Mouse (Mus musculus) heart, adult 2 months (tissue): Measurements from ENCODE around the gene Kbtbd13. TPM values are rescaled to one million over a fixed set of nuclear protein-coding genes. Genes with fewer than 3 reads are reported as not detected.

Source experiments
- DNase-seq, 2 experiments: peaks; one replicate each; pipeline ENCODE4 v3.0.0; 2021
- H3K27ac ChIP-seq: fragments of 200-600 bp; 2 replicates; pipeline ENCODE4 v1.8.1; 2022
- H3K27me3 ChIP-seq: fragments of 200-500 bp; 2 replicates; pipeline ENCODE4 v1.6.1; 2012; ENCODE audit warnings: mild to moderate bottlenecking, low read length, inconsistent platforms, mixed read lengths; ENCODE audit not compliant: control insufficient read depth, insufficient read depth
- H3K36me3 ChIP-seq: fragments of 200-500 bp; 2 replicates; pipeline ENCODE4 v1.6.1; 2012; ENCODE audit warnings: low read length, inconsistent platforms; ENCODE audit not compliant: control insufficient read depth, insufficient read depth
- H3K4me1 ChIP-seq: fragments of 200-500 bp; 2 replicates; pipeline ENCODE4 v1.6.1; 2011; ENCODE audit warnings: low read length; ENCODE audit not compliant: control insufficient read depth, insufficient read depth
- H3K4me3 ChIP-seq: fragments of 200-600 bp; 2 replicates; pipeline ENCODE4 v1.8.1; 2022
- H3K79me2 ChIP-seq: fragments of 200-500 bp; replicated peaks from 2 replicates; pipeline ENCODE4 v1.6.1; 2012; ENCODE audit warnings: mild to moderate bottlenecking, inconsistent platforms, low read length, moderate library complexity, mixed read lengths; ENCODE audit not compliant: control insufficient read depth, insufficient read depth
- H3K9ac ChIP-seq: fragments of 200-500 bp; 2 replicates; pipeline ENCODE4 v1.6.1; 2012; ENCODE audit warnings: low read depth, mild to moderate bottlenecking, control low read depth, inconsistent platforms, low read length, mixed read lengths
- CTCF ChIP-seq: fragments of 200-600 bp; IDR thresholded peaks from 2 replicates; pipeline ENCODE4 v1.8.1; 2022; ENCODE audit warnings: antibody characterized with exemption, mild to moderate bottlenecking, moderate library complexity
- EP300 ChIP-seq: fragments of 200-500 bp; IDR thresholded peaks from 2 replicates; pipeline ENCODE4 v1.6.1; 2011; ENCODE audit warnings: low read depth, low read length, control low read depth; ENCODE audit not compliant: insufficient read depth
- POLR2A ChIP-seq: fragments of 200-500 bp; IDR thresholded peaks from 2 replicates; pipeline ENCODE4 v1.6.1; 2011; ENCODE audit warnings: mild to moderate bottlenecking, low read depth, low read length, control low read depth; ENCODE audit not compliant: insufficient read depth
- WGBS: fragments of 180-500 bp; shearing (Covaris S2); methylation state at CpG from one replicate; pipeline ENCODE4 v1.1.7; 2018; 5-methylcytosine and 5-hydroxymethylcytosine counted together
- intact Hi-C: fragments of 180-260 bp; cut with DNase I; formaldehyde crosslinking; loops from one replicate; pipeline ENCODE4 v1.15.1; 2025
- polyA plus RNA-seq: library from polyadenylated mRNA; depleted of rRNA; stranded (reverse); fragments of >200 nt; gene quantifications from 2 replicates; pipeline ENCODE4 v1.2.3, GENCODE M21; 2012
- total RNA-seq, 2 experiments: library from RNA; stranded (reverse); gene quantifications; 2 replicates each; pipeline ENCODE4 v1.2.3; 2021

Kbtbd13 gene
- total and polyA plus RNA-seq, 3 experiments: 2.1 to 2.6 (median 2.4) TPM

DNA sequence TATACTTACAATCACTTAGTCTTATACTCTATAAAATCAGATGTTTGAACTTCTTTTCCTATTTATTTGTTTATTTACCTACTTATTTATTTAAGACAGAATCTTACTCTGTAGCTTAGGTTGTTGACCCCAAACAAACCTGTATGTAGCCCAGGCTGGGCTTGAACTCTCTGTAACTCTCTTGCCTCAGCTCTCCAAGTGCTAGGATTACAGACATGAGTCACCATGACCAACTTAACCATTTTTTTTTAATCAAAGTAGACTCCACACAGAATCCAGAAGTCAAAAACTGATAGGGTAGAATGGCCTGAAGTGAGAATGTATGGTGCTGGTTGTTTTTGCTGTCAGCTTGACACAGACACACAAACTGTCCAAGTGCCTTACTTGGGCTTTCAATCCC, 38.9 kb upstream of the Kbtbd13 start:
- DNase-seq: no peak
- Histone ChIP-seq H3K9ac (no peak overlapping the region), H3K36me3 (no peaks in the 10 kb centered on the region), H3K27ac (no peak overlapping the region), H3K4me3 (no peak overlapping the region), H3K4me1 (peaks cover 2% of the 10 kb centered on the region), H3K27me3 (no peaks in the 10 kb centered on the region), H3K79me2 (no peaks in the 10 kb centered on the region)
- intact Hi-C loops: loop anchor here (5.0 kb wide), 1 partner anchor 208 kb away; no protein-coding TSS in a partner anchor
- TF ChIP-seq POLR2A: no peak
- TF ChIP-seq CTCF: no peak
- no peak for TF ChIP-seq EP300

DNA sequence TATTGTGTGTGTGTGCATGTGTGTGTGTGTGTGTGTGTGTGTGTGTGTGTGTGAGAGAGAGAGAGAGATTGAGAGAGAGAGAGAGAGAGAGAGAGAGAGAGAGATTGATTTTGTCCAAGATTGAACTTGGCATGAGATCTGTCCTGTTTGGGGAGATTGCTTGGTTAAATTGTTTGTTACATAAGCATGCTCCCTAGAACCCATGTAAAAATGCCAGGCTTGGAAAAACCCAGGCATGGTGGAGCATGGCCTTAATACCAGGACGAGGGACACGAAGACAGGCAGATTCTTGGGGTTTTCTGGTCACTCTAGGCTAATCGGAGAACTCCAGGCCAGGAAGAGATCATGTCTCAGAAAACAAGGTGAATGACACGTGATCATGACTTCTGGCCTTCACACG, 36.6 kb upstream of the Kbtbd13 start:
- intact Hi-C loops: no loop called here
- Histone ChIP-seq H3K79me2 (no peaks in the 10 kb centered on the region), H3K36me3 (no peaks in the 10 kb centered on the region), H3K4me3 (no peak overlapping the region), H3K27me3 (no peaks in the 10 kb centered on the region), H3K9ac (no peak overlapping the region), H3K4me1 (no peaks in the 10 kb centered on the region), H3K27ac (no peak overlapping the region)
- DNase-seq: no peak
- 87% methylated on average over 5 of the region's 5 CpGs for WGBS
- no peak for TF ChIP-seq POLR2A
- no peak for TF ChIP-seq EP300
- no peak for TF ChIP-seq CTCF

DNA sequence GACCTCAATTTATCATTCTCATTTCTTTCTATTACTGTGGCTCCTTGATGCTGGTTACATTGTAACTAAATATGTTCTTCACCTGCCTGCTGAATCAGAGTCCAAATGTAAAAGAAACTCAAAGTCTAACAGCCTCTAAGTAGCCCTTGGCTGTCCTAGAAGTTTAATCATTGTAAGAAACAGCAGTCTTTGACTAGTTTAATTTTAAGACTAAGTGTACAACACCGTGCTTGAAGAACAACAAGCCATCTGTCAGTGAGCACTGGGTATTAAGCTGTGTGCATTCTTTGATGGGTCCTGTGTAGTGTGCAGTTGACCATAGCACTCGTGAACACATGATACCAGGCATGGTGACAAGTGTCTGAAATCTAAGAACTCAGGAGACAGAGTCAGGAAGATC, 36.1 kb upstream of the Kbtbd13 start:
- WGBS: 72% methylated on average over 2 of the region's 2 CpGs
- Histone ChIP-seq H3K79me2 (no peaks in the 10 kb centered on the region), H3K4me3 (no peak overlapping the region)

DNA sequence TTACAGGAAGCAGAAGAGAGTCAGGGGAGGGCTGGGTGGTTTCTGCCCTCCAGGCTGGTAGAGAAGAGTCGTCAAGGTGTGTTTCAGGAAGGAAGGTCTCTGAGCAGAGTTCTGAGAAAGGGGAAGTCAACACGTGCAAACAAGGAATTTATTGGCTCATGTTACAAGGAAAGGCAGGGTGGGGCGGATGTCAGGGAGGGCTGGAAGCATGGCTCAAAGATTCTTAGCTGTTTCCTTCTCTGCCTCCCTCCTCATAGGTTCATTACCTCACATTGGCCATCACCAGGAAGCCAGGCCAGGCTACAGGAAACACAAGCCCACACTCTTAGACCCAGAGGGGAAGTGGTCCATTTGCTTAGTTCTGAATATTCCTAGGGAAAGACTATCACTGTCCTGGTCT, 32.9 kb upstream of the Kbtbd13 start:
- TF ChIP-seq POLR2A: no peak
- no peak for TF ChIP-seq CTCF
- no peak for TF ChIP-seq EP300
- H3K36me3 ChIP-seq: no peaks in the 10 kb centered on the region
- H3K27me3 ChIP-seq: no peaks in the 10 kb centered on the region
- H3K79me2 ChIP-seq: no peaks in the 10 kb centered on the region
- 32% methylated on average over 3 of the region's 3 CpGs for WGBS
- no peak overlapping the region for H3K4me3 ChIP-seq
- intact Hi-C loops: no loop called here
- H3K4me1 ChIP-seq: no peaks in the 10 kb centered on the region
- no peak overlapping the region for H3K9ac ChIP-seq
- DNase-seq: no peak
- H3K27ac ChIP-seq: no peak overlapping the region

More for the DNA sequence above, 36.1 kb upstream of the Kbtbd13 start:
- Histone ChIP-seq H3K36me3 (no peaks in the 10 kb centered on the region), H3K27ac (no peak overlapping the region), H3K9ac (no peak overlapping the region), H3K4me1 (no peaks in the 10 kb centered on the region), H3K27me3 (no peaks in the 10 kb centered on the region)
- no peak for TF ChIP-seq POLR2A
- no peak for DNase-seq
- intact Hi-C loops: no loop called here

DNA sequence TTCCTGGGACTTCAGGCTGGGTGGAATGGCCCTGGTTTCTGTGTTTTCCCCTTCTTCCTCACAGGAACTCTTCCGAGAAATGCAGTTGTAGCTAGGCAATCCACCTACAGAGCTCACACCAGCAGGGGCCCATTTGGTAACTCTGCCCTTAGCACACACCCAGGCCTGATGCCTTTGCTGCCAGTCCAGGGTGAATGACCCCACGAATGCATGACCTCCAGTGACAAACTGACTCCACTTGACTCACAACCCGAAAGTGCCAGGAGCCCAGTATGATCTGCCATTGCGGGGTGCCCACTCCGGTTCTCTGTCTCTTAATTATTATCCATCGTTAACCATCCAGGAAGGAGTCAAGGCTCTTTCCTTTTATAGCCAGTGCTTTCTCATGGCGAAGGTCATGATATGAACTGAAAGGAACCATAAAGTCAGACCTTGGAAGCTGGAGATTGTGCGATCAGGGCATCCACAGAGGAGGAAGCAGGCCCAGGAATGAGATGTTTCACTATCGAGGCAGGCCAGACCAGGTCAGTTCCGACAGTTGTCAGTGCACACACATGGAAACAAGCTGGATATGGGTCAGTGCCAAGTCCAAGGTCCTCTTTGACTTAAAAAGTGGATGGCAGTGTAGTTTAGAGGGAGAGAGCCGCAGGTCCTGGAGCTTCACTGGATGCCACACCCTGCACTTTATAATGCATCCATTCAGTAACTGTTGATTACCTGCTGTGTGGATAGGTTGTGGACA, 31.5 kb upstream of the Kbtbd13 start, which contains the start of gene Slc51b:
Gene Slc51b (minus strand): TSS at position 196 of the 742 bp plus-strand sequence.
- 79% methylated on average over 11 of the region's 11 CpGs for WGBS
- TF ChIP-seq EP300: no peak
- no peak for TF ChIP-seq CTCF
- TF ChIP-seq POLR2A: no peak

DNA sequence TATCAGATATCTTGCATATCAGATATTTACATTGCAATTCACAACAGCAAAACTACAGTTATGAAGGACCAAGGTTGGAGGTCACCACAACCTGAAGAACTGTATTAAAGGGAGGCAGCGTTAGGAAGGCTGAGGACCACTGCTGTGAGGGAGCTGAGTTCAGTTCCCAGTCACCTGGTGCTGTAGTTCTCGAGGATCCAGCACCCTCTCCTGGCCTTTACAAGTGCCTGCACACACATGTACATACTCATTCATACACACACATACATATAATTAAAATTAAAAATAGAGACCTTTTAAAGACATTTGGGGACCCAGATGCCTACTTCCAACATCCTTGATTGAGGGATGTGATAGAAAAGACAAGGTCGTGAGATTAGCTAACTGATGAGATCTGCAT, 28.2 kb upstream of the Kbtbd13 start:
- Histone ChIP-seq H3K27me3 (no peaks in the 10 kb centered on the region), H3K9ac (no peak overlapping the region), H3K36me3 (no peaks in the 10 kb centered on the region), H3K4me1 (no peaks in the 10 kb centered on the region), H3K27ac (no peak overlapping the region), H3K4me3 (no peak overlapping the region), H3K79me2 (no peaks in the 10 kb centered on the region)
- WGBS: 68% methylated on average over 3 of the region's 3 CpGs
- TF ChIP-seq CTCF (peak; percentile 29), EP300 (no peak)
- no peak for DNase-seq
- intact Hi-C loops: no loop called here

More for the DNA sequence above, 31.5 kb upstream of the Kbtbd13 start, which contains the start of gene Slc51b:
- Histone ChIP-seq H3K4me1 (no peaks in the 10 kb centered on the region), H3K9ac (no peak within 1 kb of the TSS), H3K27me3 (no peaks in the 10 kb centered on the region), H3K4me3 (no peak within 1 kb of the TSS), H3K36me3 (no peaks in the 10 kb centered on the region), H3K79me2 (no peaks in the 10 kb centered on the region), H3K27ac (no peak within 1 kb of the TSS)
- intact Hi-C loops: no loop called here
- no peak for DNase-seq

DNA sequence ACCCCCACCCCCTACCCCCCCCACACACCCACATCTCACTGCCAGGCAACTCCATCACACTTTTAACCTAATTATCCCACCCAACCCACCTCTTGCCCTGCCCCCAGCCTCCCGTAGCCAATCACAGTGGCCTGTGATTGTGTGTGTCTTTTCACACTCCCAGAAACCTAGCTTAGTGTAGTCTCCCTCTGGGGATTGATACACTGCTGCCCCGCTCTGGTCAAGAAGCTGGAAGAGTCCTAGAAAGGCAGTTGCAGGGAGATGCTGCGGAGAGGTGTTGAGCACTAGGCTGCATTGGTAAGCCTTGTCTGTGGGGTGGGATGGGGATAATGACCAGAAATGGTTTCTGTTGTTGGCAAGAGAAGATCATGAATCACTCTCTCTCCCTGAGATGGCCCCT, 26.3 kb upstream of the Kbtbd13 start:
- H3K4me3 ChIP-seq: no peak overlapping the region
- intact Hi-C loops: no loop called here
- no peak for DNase-seq
- no peaks in the 10 kb centered on the region for H3K36me3 ChIP-seq
- no peak overlapping the region for H3K9ac ChIP-seq
- H3K27ac ChIP-seq: no peak overlapping the region
- H3K27me3 ChIP-seq: no peaks in the 10 kb centered on the region
- H3K4me1 ChIP-seq: no peaks in the 10 kb centered on the region
- 39% methylated on average over 3 of the region's 3 CpGs for WGBS
- no peak for TF ChIP-seq EP300
- peak; percentile 30 for TF ChIP-seq CTCF
- no peak for TF ChIP-seq POLR2A
- no peaks in the 10 kb centered on the region for H3K79me2 ChIP-seq
